In genomic region chr14:45217693-45218092, GRCm38 (mm10) we compare ENCODE assay signal across 10 mouse cellular contexts. TPM values are rescaled to one million over a fixed set of nuclear protein-coding genes. Genes with fewer than 3 reads are reported as not detected.
DNase-seq lines count a peak whose midpoint lies in the region; ATAC-seq and TF ChIP-seq lines count a peak whose summit lies in the region.
"Had no signal": no experiment of that assay in that cellular context is flagged by ENCODE, and none has a peak within 500 bp of the region (broad histone marks: within the 10 kb centered on the region; RNA-seq: fewer than 3 reads in every experiment).

No protein-coding gene starts in this region.

- no peaks in the 10 kb centered on the region for H3K9me3 ChIP-seq in CH12.LX (replicated peaks; ENCODE audit: low read length)
- H3K9me3 ChIP-seq in hindbrain, embryonic 16.5 days (ENCODE audit: control insufficient read depth, low read length): no peaks in the 10 kb centered on the region

- no peak for TF ChIP-seq POLR2A in CH12.LX (IDR thresholded peaks at IDR 0.05; ENCODE audit: low read depth, low read length)

- peaks cover 0 to 27% of the 10 kb centered on the region in 2 experiments; a peak in 3 of 4 replicates for H3K4me1 ChIP-seq in CH12.LX (ENCODE audit: control insufficient read depth in 1 of 2, insufficient read depth in 2 of 2)
- H3K4me1 ChIP-seq in hindbrain, embryonic 16.5 days (ENCODE audit: control insufficient read depth, insufficient read depth, low read depth, low read length): peaks cover 16% of the 10 kb centered on the region

- peak overlapping the region; percentile 79 for H3K4me3 ChIP-seq in left cerebral cortex, adult 2 months
- H3K4me3 ChIP-seq in CH12.LX (replicated peaks in 1 of 3; ENCODE audit: low read depth in 2 of 3, low read length in 2 of 3, poor library complexity in 1 of 3): peak overlapping the region in 2 of 3 experiments; percentile 41 to 71
- no peak overlapping the region for H3K4me3 ChIP-seq in hindbrain, embryonic 16.5 days (ENCODE audit: low read length)

- no peak for TF ChIP-seq RAD21 in CH12.LX (IDR thresholded peaks at IDR 0.05; ENCODE audit: low read depth, low read length)

- peak overlapping the region; percentile 78 for H3K4me2 ChIP-seq in CH12.LX (ENCODE audit: insufficient read depth, low read depth, poor library complexity, severe bottlenecking)
- H3K4me2 ChIP-seq in hindbrain, embryonic 16.5 days (ENCODE audit: low read length): peak overlapping the region; percentile 86

- intact Hi-C loops in left cerebral cortex, adult 2 months (cut with DNase I): loop anchor here (5.0 kb wide), 1 partner anchor 100 kb away; the partner anchor contains the start of gene Ero1l
- intact Hi-C loops in left cerebral cortex, postnatal 4 days (cut with DNase I): no loop called here

- peak overlapping the region; percentile 79 for H3K9ac ChIP-seq in CH12.LX (ENCODE audit: insufficient read depth, low read depth)
- H3K9ac ChIP-seq in hindbrain, embryonic 16.5 days (ENCODE audit: low read depth, low read length): no peak overlapping the region

- dilution Hi-C loops in CH12.LX (cut with MboI; ENCODE audit: extremely low pct_ligation_motif_present, extremely low pct_unique_long_range_greater_than_20kb, low sequenced_read_pairs): no loop called here

- WGBS in hindbrain, embryonic 16.5 days: 87% methylated on average over 4 of the region's 4 CpGs

- ATAC-seq in hindbrain, embryonic 16.5 days: no peak

- no peak for TF ChIP-seq EP300 in CH12.LX (IDR thresholded peaks at IDR 0.05; ENCODE audit: low read length)

- H3K27me3 ChIP-seq in CH12.LX (replicated peaks): peaks cover 15% of the 10 kb centered on the region
- no peaks in the 10 kb centered on the region for H3K27me3 ChIP-seq in hindbrain, embryonic 16.5 days (replicated peaks; ENCODE audit: control insufficient read depth, insufficient read depth, low read length)

- H3K79me2 ChIP-seq in CH12.LX (replicated peaks; ENCODE audit: control insufficient read depth, extremely low read depth, insufficient read depth, poor library complexity, severe bottlenecking): peaks cover 5% of the 10 kb centered on the region

- TF ChIP-seq CTCF in left cerebral cortex, adult 2 months (IDR thresholded peaks at IDR 0.05): no peak
- TF ChIP-seq CTCF in CH12.LX (conservative IDR thresholded peaks at IDR 0.05 in 1 of 2, IDR thresholded peaks at IDR 0.05 in 1 of 2; ENCODE audit: low read depth in 2 of 2, low read length in 2 of 2): no peak

- no peaks in the 10 kb centered on the region for H3K36me3 ChIP-seq in CH12.LX (replicated peaks in 1 of 2; ENCODE audit: control insufficient read depth in 1 of 2, insufficient read depth in 1 of 2, low read length in 1 of 2)
- H3K36me3 ChIP-seq in hindbrain, embryonic 16.5 days (ENCODE audit: control insufficient read depth, insufficient read depth, low read length): no peaks in the 10 kb centered on the region

- H3K27ac ChIP-seq in left cerebral cortex, adult 2 months: no peak overlapping the region
- H3K27ac ChIP-seq in CH12.LX (ENCODE audit: insufficient read depth, low read depth): peak overlapping the region; percentile 50
- H3K27ac ChIP-seq in hindbrain, embryonic 16.5 days (ENCODE audit: low read depth, low read length): no peak overlapping the region
- H3K27ac ChIP-seq: macrophage had no signal

- peak; percentile 42 for DNase-seq in adrenal gland, adult 2 months
- DNase-seq in adrenal gland, postnatal 25 days: no peak
- DNase-seq in left cerebral cortex, adult 2 months (ENCODE audit: extremely low spot score in 1 of 2, low spot score in 2 of 2): no peak
- no peak for DNase-seq in left cerebral cortex, postnatal 4 days
- DNase-seq in CH12.LX (ENCODE audit: extremely low read depth): no peak
- DNase-seq in thymus, postnatal 10 days (ENCODE audit: low spot score in 2 of 2): no peak
- no peak for DNase-seq in heart, adult 9 months (ENCODE audit: low spot score in 2 of 2)
- DNase-seq: kidney, adult 8-10 months had no signal

- in situ Hi-C loops in CH12.LX (cut with MboI; ENCODE audit: low pct_ligation_motif_present, low pct_unique_long_range_greater_than_20kb, low sequenced_read_pairs): no loop called here

TF ChIP-seq in CH12.LX, 34 proteins besides CTCF, POLR2A, EP300 and RAD21:
- no peak for TF ChIP-seq NELFE (IDR thresholded peaks at IDR 0.05; ENCODE audit: low read depth, low read length)
- TF ChIP-seq CHD2 (IDR thresholded peaks at IDR 0.05; ENCODE audit: low read length): no peak
- TF ChIP-seq SIN3A (IDR thresholded peaks at IDR 0.05; ENCODE audit: low read length): no peak
- no peak for TF ChIP-seq ETS1 (conservative IDR thresholded peaks at IDR 0.05; ENCODE audit: low read depth, low read length)
- TF ChIP-seq ELF1 (IDR thresholded peaks at IDR 0.05; ENCODE audit: low read depth, low read length): no peak
- no peak for TF ChIP-seq GABPA (IDR thresholded peaks at IDR 0.05; ENCODE audit: insufficient replicate concordance, low read depth, low read length)
- no peak for TF ChIP-seq KAT2A (IDR thresholded peaks at IDR 0.05; ENCODE audit: insufficient replicate concordance, low read length)
- no peak for TF ChIP-seq PAX5 (IDR thresholded peaks at IDR 0.05; ENCODE audit: low read length)
- TF ChIP-seq TBP (conservative IDR thresholded peaks at IDR 0.05; ENCODE audit: low read depth, low read length): no peak
- no peak for TF ChIP-seq JUN (IDR thresholded peaks at IDR 0.05; ENCODE audit: insufficient read depth, low read depth, low read length)
- no peak for TF ChIP-seq USF2 (conservative IDR thresholded peaks at IDR 0.05; ENCODE audit: low read depth, low read length)
- no peak for TF ChIP-seq IRF4 (IDR thresholded peaks at IDR 0.05; ENCODE audit: low read depth, low read length)
- TF ChIP-seq TCF12 (IDR thresholded peaks at IDR 0.05; ENCODE audit: low read depth, low read length): no peak
- TF ChIP-seq POLR2AphosphoS2 (IDR thresholded peaks at IDR 0.05; ENCODE audit: low read depth, low read length): no peak
- TF ChIP-seq ZMIZ1 (IDR thresholded peaks at IDR 0.05; ENCODE audit: low read depth, low read length): no peak
- TF ChIP-seq MAZ (IDR thresholded peaks at IDR 0.05; ENCODE audit: low read depth, low read length): no peak
- TF ChIP-seq JUND (conservative IDR thresholded peaks at IDR 0.05; ENCODE audit: low read depth, low read length): no peak
- no peak for TF ChIP-seq CHD1 (IDR thresholded peaks at IDR 0.05; ENCODE audit: low read depth, low read length)
- TF ChIP-seq E2F4 (IDR thresholded peaks at IDR 0.05; ENCODE audit: insufficient replicate concordance, low read depth, low read length): no peak

RNA-seq across cellular contexts. Expression of gene Gpr137c, which starts 1.8 kb away (rescaled TPM):
- total RNA-seq in adrenal gland, adult 2 months (2021): 1 to 10 TPM in 1 of 2 experiments, under 1 TPM in 1; 0.92 to 1.6 TPM
- 2.8 and 6.3 TPM in 2 replicates for polyA plus RNA-seq in adrenal gland, adult 2 months (2012; rRNA removed)
- total RNA-seq in adrenal gland, postnatal 25 days (2021): 1.7 and 2.8 TPM in 2 replicates
- 10 to 100 TPM; 33.8 to 35.3 TPM for total RNA-seq in left cerebral cortex, adult 2 months (2021)
- total RNA-seq in left cerebral cortex, postnatal 4 days (2021): 10 to 100 TPM; 24.5 to 26.7 TPM
- total RNA-seq in CH12.LX (2012; rRNA removed) (0.13 and 0.55 TPM in 2 replicates), CH12.LX (2014; rRNA removed) (0.12 TPM in 1 of 2 replicates, not detected in the other)
- 0.07 and 0.19 TPM in 2 replicates for polyA plus RNA-seq in CH12.LX (2012; ENCODE audit: insufficient read length, low read depth)
- polyA plus RNA-seq in hindbrain, embryonic 16.5 days (2015; fragmentation: Nextera tagmentation; extraction: Ambion mirVana): 11.2 and 12.4 TPM in 2 replicates

RNA-seq across cellular contexts. Expression of gene Txndc16, which starts 2.4 kb away (rescaled TPM):
- total RNA-seq in adrenal gland, adult 2 months (2021): 10 to 100 TPM; 16.5 to 17.0 TPM
- polyA plus RNA-seq in adrenal gland, adult 2 months (2012; rRNA removed): 6.6 and 14.6 TPM in 2 replicates
- 19.7 and 27.8 TPM in 2 replicates for total RNA-seq in adrenal gland, postnatal 25 days (2021)
- 10 to 100 TPM; 65.6 to 66.5 TPM for total RNA-seq in left cerebral cortex, adult 2 months (2021)
- total RNA-seq in left cerebral cortex, postnatal 4 days (2021): 10 to 100 TPM; 53.6 to 58.4 TPM
- total RNA-seq in CH12.LX (2012; rRNA removed) (11.4 and 15.2 TPM in 2 replicates), CH12.LX (2014; rRNA removed) (8.0 and 8.7 TPM in 2 replicates)
- polyA plus RNA-seq in CH12.LX (2012; ENCODE audit: insufficient read length, low read depth): 7.8 and 8.8 TPM in 2 replicates
- polyA plus RNA-seq in hindbrain, embryonic 16.5 days (2015; fragmentation: Nextera tagmentation; extraction: Ambion mirVana): 37.1 and 38.0 TPM in 2 replicates
